Mouse (Mus musculus) hindbrain, embryonic 10.5 days (tissue): ENCODE measurements around the gene Bcl2l12. TPM values are rescaled to one million over a fixed set of nuclear protein-coding genes. Genes with fewer than 3 reads are reported as not detected.
"Not testable (repeated sequence)": the region's sequence is repeated elsewhere in the genome, so short reads cannot be mapped to it uniquely, and the experiment has no call there.

Source experiments
- DNase-seq: peaks from one replicate; pipeline ENCODE4 v3.0.0-alpha.2; 2017; ENCODE audit warnings: low spot score
- H3K27ac ChIP-seq: fragments of 300-500 bp; sonication (generic); 2 replicates; pipeline ENCODE4 v1.5.1; 2016; ENCODE audit warnings: mild to moderate bottlenecking, moderate library complexity
- H3K27me3 ChIP-seq: fragments of 300-500 bp; sonication (generic); 2 replicates; pipeline ENCODE4 v1.6.1; 2016; ENCODE audit warnings: mild to moderate bottlenecking; ENCODE audit not compliant: poor library complexity, insufficient read depth, severe bottlenecking
- H3K36me3 ChIP-seq: fragments of 300-500 bp; sonication (generic); 2 replicates; pipeline ENCODE4 v1.6.1; 2016; ENCODE audit warnings: mild to moderate bottlenecking, moderate library complexity
- H3K4me1 ChIP-seq: fragments of 300-500 bp; sonication (generic); replicated peaks from 2 replicates; pipeline ENCODE4 v1.6.1; 2016; ENCODE audit warnings: mild to moderate bottlenecking
- H3K4me3 ChIP-seq: fragments of 300-500 bp; sonication (generic); 2 replicates; pipeline ENCODE4 v1.5.1; 2016; ENCODE audit warnings: mild to moderate bottlenecking, moderate library complexity
- H3K9me3 ChIP-seq: fragments of 300-500 bp; sonication (generic); 2 replicates; pipeline ENCODE4 v1.6.1; 2016; ENCODE audit warnings: mild to moderate bottlenecking, moderate library complexity
- WGBS: fragments of 180-500 bp; shearing (Covaris S2); methylation state at CpG from one replicate; pipeline ENCODE4 v1.1.7; 2016; 5-methylcytosine and 5-hydroxymethylcytosine counted together
- polyA plus RNA-seq: library from polyadenylated mRNA; unstranded; fragments of >200 nt; fragmentation: Nextera tagmentation; extraction: Ambion mirVana; gene quantifications from 2 replicates; pipeline ENCODE4 v1.2.1, GENCODE M21; 2016

The Bcl2l12 gene
- polyA plus RNA-seq, 1 experiment from 2014 or later: 69.6 TPM

- H3K4me3 ChIP-seq: no peak overlapping the region
- WGBS: 90% methylated on average over 11 of the region's 11 CpGs
- H3K27ac ChIP-seq: no peak overlapping the region
- no peak for DNase-seq
- no peaks in the 10 kb centered on the region for H3K9me3 ChIP-seq
- peaks cover 75% of the 10 kb centered on the region for H3K36me3 ChIP-seq
- H3K27me3 ChIP-seq: no peaks in the 10 kb centered on the region
- peaks cover 9% of the 10 kb centered on the region for H3K4me1 ChIP-seq
Observed at GRCm38 (mm10) chr7:45028351-45028750, 29.8 kb upstream of the Bcl2l12 start.

GRCm38 (mm10) chr7:45027761-45028160 lies 29.2 kb upstream of the Bcl2l12 start:
- no peak for DNase-seq
- Histone ChIP-seq H3K27me3 (no peaks in the 10 kb centered on the region), H3K27ac (no peak overlapping the region), H3K9me3 (no peaks in the 10 kb centered on the region), H3K4me3 (no peak overlapping the region), H3K4me1 (peaks cover 9% of the 10 kb centered on the region), H3K36me3 (peaks cover 69% of the 10 kb centered on the region)
- WGBS: 96% methylated on average over 9 of the region's 9 CpGs

- Histone ChIP-seq H3K27ac (0 out of 2 replicates have a peak overlapping the region, but pooled peaks have one; percentile 29), H3K27me3 (no peaks in the 10 kb centered on the region), H3K9me3 (no peaks in the 10 kb centered on the region), H3K4me3 (no peak overlapping the region), H3K4me1 (peaks cover 11% of the 10 kb centered on the region), H3K36me3 (peaks cover 54% of the 10 kb centered on the region)
- DNase-seq: no peak
- WGBS: 59% methylated on average over 2 of the region's 2 CpGs
Observed at GRCm38 (mm10) chr7:45026256-45026655, 27.7 kb upstream of the Bcl2l12 start.

- WGBS: 81% methylated on average over 8 of the region's 8 CpGs
- DNase-seq: no peak
- Histone ChIP-seq H3K9me3 (no peaks in the 10 kb centered on the region), H3K4me1 (peaks cover 15% of the 10 kb centered on the region), H3K27me3 (no peaks in the 10 kb centered on the region), H3K4me3 (0 out of 2 replicates have a peak overlapping the region, but pooled peaks have one; percentile 4), H3K27ac (no peak overlapping the region), H3K36me3 (peaks cover 49% of the 10 kb centered on the region)
Observed at GRCm38 (mm10) chr7:45025601-45026220, 27.2 kb upstream of the Bcl2l12 start.

GRCm38 (mm10) chr7:45024281-45025248 lies 26.1 kb upstream of the Bcl2l12 start:
- peaks cover 17% of the 10 kb centered on the region for H3K4me1 ChIP-seq
- H3K27ac ChIP-seq: no peak overlapping the region
- H3K9me3 ChIP-seq: no peaks in the 10 kb centered on the region
- no peak overlapping the region for H3K4me3 ChIP-seq
- H3K27me3 ChIP-seq: no peaks in the 10 kb centered on the region
- no peak for DNase-seq
- H3K36me3 ChIP-seq: peaks cover 37% of the 10 kb centered on the region
- WGBS: 89% methylated on average over 15 of the region's 15 CpGs

- H3K9me3 ChIP-seq, DNase-seq, H3K4me3 ChIP-seq, H3K27ac ChIP-seq, H3K27me3 ChIP-seq: not testable (repeated sequence)
- H3K36me3 ChIP-seq: peaks cover 29% of the 10 kb centered on the region
- H3K4me1 ChIP-seq: peaks cover 26% of the 10 kb centered on the region
- 83% methylated on average over 5 of the region's 5 CpGs for WGBS
Observed at GRCm38 (mm10) chr7:45023711-45024110, 25.2 kb upstream of the Bcl2l12 start.

- no peak overlapping the region for H3K27ac ChIP-seq
- H3K4me1 ChIP-seq: peaks cover 39% of the 10 kb centered on the region
- no peaks in the 10 kb centered on the region for H3K9me3 ChIP-seq
- 0 out of 2 replicates have a peak, but pooled peaks cover 3% of the 10 kb centered on the region for H3K36me3 ChIP-seq
- WGBS: 82% methylated on average over 9 of the region's 9 CpGs
- H3K4me3 ChIP-seq: peak overlapping the region; percentile 9; the same call in 1 of the 2 replicates
- H3K27me3 ChIP-seq: peaks cover 12% of the 10 kb centered on the region; the same call in 1 of the 2 replicates
- no peak for DNase-seq
Observed at GRCm38 (mm10) chr7:45020225-45020624, 21.7 kb upstream of the Bcl2l12 start.

GRCm38 (mm10) chr7:45019031-45019571 lies 20.6 kb upstream of the Bcl2l12 start:
- peak overlapping the region; percentile 14 for H3K4me3 ChIP-seq
- peak overlapping the region; percentile 42; the same call in 1 of the 2 replicates for H3K27ac ChIP-seq
- H3K27me3 ChIP-seq: peaks cover 12% of the 10 kb centered on the region; the same call in 1 of the 2 replicates
- H3K4me1 ChIP-seq: peaks cover 50% of the 10 kb centered on the region
- H3K9me3 ChIP-seq: no peaks in the 10 kb centered on the region
- peaks cover under 1% of the 10 kb centered on the region; the same call in 1 of the 2 replicates for H3K36me3 ChIP-seq
- DNase-seq: no peak
- WGBS: 41% methylated on average over 8 of the region's 8 CpGs

GRCm38 (mm10) chr7:45017242-45018061 lies 18.9 kb upstream of the Bcl2l12 start, which contains the start of gene Rras:
TSS of gene Rras (plus strand) at chr7:45017961.
- Histone ChIP-seq H3K36me3 (peaks cover 17% of the 10 kb centered on the region), H3K27me3 (peaks cover 12% of the 10 kb centered on the region; the same call in 1 of the 2 replicates), H3K27ac (peak within 1 kb of the TSS; percentile 91), H3K4me1 (peaks cover 60% of the 10 kb centered on the region), H3K9me3 (no peaks in the 10 kb centered on the region), H3K4me3 (peak within 1 kb of the TSS; percentile 68)
- WGBS: under 1% methylated on average over 36 of the region's 36 CpGs
- peak; percentile 90 for DNase-seq

GRCm38 (mm10) chr7:45016761-45017160 lies 18.2 kb upstream of the Bcl2l12 start:
- Histone ChIP-seq H3K27ac (peak overlapping the region; percentile 91), H3K4me1 (peaks cover 60% of the 10 kb centered on the region), H3K4me3 (peak overlapping the region; percentile 68), H3K36me3 (peaks cover 24% of the 10 kb centered on the region), H3K9me3 (no peaks in the 10 kb centered on the region), H3K27me3 (peaks cover 12% of the 10 kb centered on the region; the same call in 1 of the 2 replicates)
- no peak for DNase-seq
- WGBS: 5% methylated on average over 4 of the region's 4 CpGs

GRCm38 (mm10) chr7:45015957-45016612 lies 17.6 kb upstream of the Bcl2l12 start, which contains the start of gene Scaf1:
TSS of gene Scaf1 (minus strand) at chr7:45016363.
- peaks cover 56% of the 10 kb centered on the region for H3K4me1 ChIP-seq
- H3K9me3 ChIP-seq: no peaks in the 10 kb centered on the region
- under 1% methylated on average over 69 of the region's 69 CpGs for WGBS
- H3K36me3 ChIP-seq: peaks cover 31% of the 10 kb centered on the region
- peaks cover 12% of the 10 kb centered on the region; the same call in 1 of the 2 replicates for H3K27me3 ChIP-seq
- peak within 1 kb of the TSS; percentile 68 for H3K4me3 ChIP-seq
- H3K27ac ChIP-seq: peak within 1 kb of the TSS; percentile 91
- DNase-seq: peak; percentile 100
